In the genomic region with DNA sequence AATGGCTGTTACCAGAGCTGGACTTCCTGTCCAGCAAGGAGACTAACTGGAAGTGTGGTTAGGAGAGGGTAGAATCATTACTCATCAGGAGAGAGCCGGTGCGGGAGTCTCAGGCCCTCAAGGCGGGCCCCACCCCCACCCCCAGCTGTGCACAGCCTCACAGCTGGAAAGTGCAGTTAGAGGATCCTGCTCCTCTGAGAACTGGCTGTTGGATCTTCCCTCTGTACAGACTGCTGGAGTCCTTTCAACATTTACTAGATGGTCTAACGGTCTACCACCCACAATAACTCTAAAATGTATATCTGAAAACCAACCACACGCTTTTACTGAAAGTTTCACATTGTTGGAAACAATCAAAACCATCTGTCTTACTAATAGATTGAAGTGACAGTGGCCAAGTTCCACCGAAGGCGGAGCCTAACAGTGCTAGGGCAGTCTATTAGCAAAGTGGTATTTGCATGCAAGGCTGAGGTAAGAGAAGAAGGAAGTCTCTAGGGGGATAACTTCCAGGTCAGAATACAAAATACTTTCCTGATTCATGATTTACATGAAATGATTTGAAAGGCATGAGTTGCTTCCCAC, we compare ENCODE assay signal across 8 mouse cellular contexts.
DNase-seq lines count a peak whose midpoint lies in the region.

No protein-coding gene starts in this region.

- peak; percentile 6 to 49 for DNase-seq in layer of hippocampus, postnatal 14 days (ENCODE audit: low spot score in 2 of 2)
- no peak for DNase-seq in layer of hippocampus, postnatal 36 days
- DNase-seq in Muller cell, postnatal 12 days (ENCODE audit: inconsistent ontology term): peak; percentile 35
- peak; percentile 25 for DNase-seq in gastrocnemius, postnatal 10 days
- peak; percentile 63 for DNase-seq in lung, postnatal 10 days
- DNase-seq in left cerebral cortex, postnatal 14 days (ENCODE audit: low spot score in 2 of 2): no peak
- DNase-seq in MN1 (ENCODE audit: low spot score): no peak
- no peak for DNase-seq in urinary bladder, postnatal 14 days (ENCODE audit: low spot score)

- intact Hi-C loops in left cerebral cortex, postnatal 14 days (cut with DNase I): loop anchor here (5.0 kb wide), 1 partner anchor 77 kb away; no protein-coding TSS in a partner anchor

Comparison
In these comparisons a context has a peak if more than half of its experiments do, and no peak if none do; other contexts are left out.
1. DNase-seq: peak in layer of hippocampus, postnatal 14 days (2 of 2), Muller cell, postnatal 12 days (single experiment), gastrocnemius, postnatal 10 days (single experiment) and lung, postnatal 10 days (single experiment); none in layer of hippocampus, postnatal 36 days (0 of 2), left cerebral cortex, postnatal 14 days (0 of 2), MN1 (single experiment) and urinary bladder, postnatal 14 days (single experiment).